Mouse (Mus musculus) lung, postnatal 25 days (tissue): ENCODE measurements around the gene Rhbdl1.

Experiments used
- DNase-seq: peaks from one replicate; pipeline ENCODE4 v3.0.0; 2022; ENCODE audit warnings: low spot score

Gene Rhbdl1

GRCm38 (mm10) chr17:25837076-25837410 is at the start of gene Rhbdl1:
Rhbdl1 (minus strand) TSS chr17:25837295.
- peak; percentile 43 for DNase-seq

GRCm38 (mm10) chr17:25886806-25887205 is 49.7 kb upstream of the Rhbdl1 start:
- DNase-seq = no peak

- DNase-seq = no peak
Observed at GRCm38 (mm10) chr17:25885636-25886035, 48.5 kb upstream of the Rhbdl1 start.

- DNase-seq = no peak
Observed at GRCm38 (mm10) chr17:25883824-25884223, 46.7 kb upstream of the Rhbdl1 start.

GRCm38 (mm10) chr17:25883268-25883667 is 46.2 kb upstream of the Rhbdl1 start:
- no peak for DNase-seq

- DNase-seq = no peak
Observed at GRCm38 (mm10) chr17:25882306-25882705, 45.2 kb upstream of the Rhbdl1 start.

GRCm38 (mm10) chr17:25881691-25882090 is 44.6 kb upstream of the Rhbdl1 start:
- no peak for DNase-seq

- DNase-seq = no peak
Observed at GRCm38 (mm10) chr17:25880913-25881641, 44.0 kb upstream of the Rhbdl1 start.

- no peak for DNase-seq
Observed at GRCm38 (mm10) chr17:25880196-25880910, 43.3 kb upstream of the Rhbdl1 start, which contains the start of gene Wfikkn1. Wfikkn1 (minus strand) TSS chr17:25880858.

GRCm38 (mm10) chr17:25879750-25880149 is 42.7 kb upstream of the Rhbdl1 start:
- DNase-seq = no peak

GRCm38 (mm10) chr17:25879261-25879660 is 42.2 kb upstream of the Rhbdl1 start:
- no peak for DNase-seq

GRCm38 (mm10) chr17:25878611-25879180 is 41.6 kb upstream of the Rhbdl1 start:
- no peak for DNase-seq

GRCm38 (mm10) chr17:25877741-25878610 is 40.9 kb upstream of the Rhbdl1 start:
- DNase-seq = no peak

- no peak for DNase-seq
Observed at GRCm38 (mm10) chr17:25877025-25877424, 39.9 kb upstream of the Rhbdl1 start.

GRCm38 (mm10) chr17:25876347-25876915 is 39.3 kb upstream of the Rhbdl1 start:
- DNase-seq = no peak

- DNase-seq = peak; percentile 90
Observed at GRCm38 (mm10) chr17:25875171-25876136, 38.4 kb upstream of the Rhbdl1 start.

- peak; percentile 94 for DNase-seq
Observed at GRCm38 (mm10) chr17:25874721-25875170, 37.7 kb upstream of the Rhbdl1 start, which contains the start of gene Mettl26. Mettl26 (plus strand) TSS chr17:25875074.

- DNase-seq = no peak
Observed at GRCm38 (mm10) chr17:25874148-25874720, 37.1 kb upstream of the Rhbdl1 start.

GRCm38 (mm10) chr17:25873405-25874147 is 36.5 kb upstream of the Rhbdl1 start:
- DNase-seq = no peak
